ENCODE assay signal across 15 mouse cellular contexts in genomic region chrX:138437939-138438338, GRCm38 (mm10).
DNase-seq lines count a peak whose midpoint lies in the region; ATAC-seq and TF ChIP-seq lines count a peak whose summit lies in the region.
"Had no signal": no experiment of that assay in that cellular context is flagged by ENCODE, and none has a peak within 500 bp of the region (broad histone marks: within the 10 kb centered on the region; RNA-seq: fewer than 3 reads in every experiment).

No protein-coding gene starts in this region.

- H3K79me2 ChIP-seq in heart, adult 2 months (replicated peaks; ENCODE audit: control insufficient read depth, insufficient read depth, low read length) = no peaks in the 10 kb centered on the region
- no peaks in the 10 kb centered on the region for H3K79me2 ChIP-seq in liver, adult 2 months (ENCODE audit: control insufficient read depth, insufficient read depth, low read length)

- H3K4me3 ChIP-seq in heart, adult 2 months = no peak overlapping the region
- no peak overlapping the region for H3K4me3 ChIP-seq in heart, embryonic 11.5 days (ENCODE audit: low read depth, low read length)
- H3K4me3 ChIP-seq in liver, adult 2 months (ENCODE audit: insufficient read depth, low read depth, low read length) = no peak overlapping the region
- H3K4me3 ChIP-seq in embryonic facial prominence, embryonic 10.5 days = no peak overlapping the region
- H3K4me3 ChIP-seq: embryonic facial prominence, embryonic 15.5 days; limb, embryonic 12.5 days; stomach, embryonic 15.5 days had no signal

- H3K4me1 ChIP-seq in heart, adult 2 months (ENCODE audit: control insufficient read depth, insufficient read depth, low read length) = no peaks in the 10 kb centered on the region
- H3K4me1 ChIP-seq in heart, embryonic 11.5 days (ENCODE audit: control insufficient read depth, insufficient read depth, low read length) = no peaks in the 10 kb centered on the region
- H3K4me1 ChIP-seq in liver, adult 2 months (ENCODE audit: control insufficient read depth, insufficient read depth, low read length) = peaks cover 3% of the 10 kb centered on the region; the same call in 1 of the 2 replicates
- no peaks in the 10 kb centered on the region for H3K4me1 ChIP-seq in embryonic facial prominence, embryonic 10.5 days
- H3K4me1 ChIP-seq: embryonic facial prominence, embryonic 15.5 days; limb, embryonic 12.5 days; stomach, embryonic 15.5 days had no signal

- ATAC-seq in heart, embryonic 11.5 days (replicated peaks; ENCODE audit: insufficient number of reproducible peaks, low FRiP score, low TSS enrichment) = no peak
- ATAC-seq: forebrain, embryonic 14.5 days had no signal

- no peaks in the 10 kb centered on the region for H3K9me3 ChIP-seq in heart, embryonic 11.5 days (replicated peaks; ENCODE audit: control insufficient read depth, low read length)
- no peaks in the 10 kb centered on the region for H3K9me3 ChIP-seq in embryonic facial prominence, embryonic 10.5 days
- H3K9me3 ChIP-seq: embryonic facial prominence, embryonic 15.5 days; limb, embryonic 12.5 days; stomach, embryonic 15.5 days had no signal

- H3K27me3 ChIP-seq in heart, adult 2 months (ENCODE audit: control insufficient read depth, insufficient read depth, low read length) = no peaks in the 10 kb centered on the region
- no peaks in the 10 kb centered on the region for H3K27me3 ChIP-seq in heart, embryonic 11.5 days (ENCODE audit: control insufficient read depth, insufficient read depth, low read length)
- no peaks in the 10 kb centered on the region for H3K27me3 ChIP-seq in liver, adult 2 months (ENCODE audit: control insufficient read depth, insufficient read depth, low read length)
- peaks cover 9% of the 10 kb centered on the region for H3K27me3 ChIP-seq in embryonic facial prominence, embryonic 10.5 days (replicated peaks; ENCODE audit: low read depth, poor library complexity, severe bottlenecking)
- H3K27me3 ChIP-seq: embryonic facial prominence, embryonic 15.5 days; limb, embryonic 12.5 days; stomach, embryonic 15.5 days had no signal

- no peak overlapping the region for H3K4me2 ChIP-seq in heart, embryonic 11.5 days
- H3K4me2 ChIP-seq: embryonic facial prominence, embryonic 15.5 days; limb, embryonic 12.5 days; midbrain, embryonic 11.5 days; stomach, embryonic 15.5 days had no signal

- no peak for TF ChIP-seq POLR2A in heart, adult 2 months (IDR thresholded peaks at IDR 0.05; ENCODE audit: insufficient read depth, low read depth, low read length)
- TF ChIP-seq POLR2A in liver, adult 2 months (IDR thresholded peaks at IDR 0.05; ENCODE audit: extremely low read depth, insufficient read depth, low read length) = no peak

- WGBS in heart, adult 2 months = 34% methylated on average over 3 of the region's 3 CpGs
- WGBS in heart, embryonic 11.5 days (ENCODE audit: insufficient replicate concordance) = 41% methylated on average over 3 of the region's 3 CpGs
- 4% methylated on average over 3 of the region's 3 CpGs for WGBS in liver, adult 2 months
- 76% methylated on average over 3 of the region's 3 CpGs for WGBS in embryonic facial prominence, embryonic 10.5 days

- 0 out of 2 replicates have a peak, but pooled peaks have one; percentile 28 for TF ChIP-seq EP300 in heart, adult 2 months (IDR thresholded peaks at IDR 0.05; ENCODE audit: insufficient read depth, low read depth, low read length)

- DNase-seq in heart, adult 2 months = peak; percentile 44 to 64
- DNase-seq in gastrocnemius, postnatal 14 days = peak; percentile 24
- peak; percentile 90 for DNase-seq in liver, adult 2 months (ENCODE audit: extremely low read depth, low read depth, low spot score)
- peak; percentile 19 for DNase-seq in lung, postnatal 10 days
- no peak for DNase-seq in cerebellum, postnatal 4 days (ENCODE audit: low spot score in 2 of 2)
- DNase-seq in spleen, adult 12 weeks (ENCODE audit: low spot score) = no peak
- no peak for DNase-seq in embryonic facial prominence, embryonic 10.5 days (ENCODE audit: low spot score)
- DNase-seq: cerebellum, postnatal 14 days had no signal

- intact Hi-C loops in heart, adult 2 months (cut with DNase I) = loop anchor here (5.0 kb wide), 1 partner anchor 124 kb away; no protein-coding TSS in a partner anchor
- intact Hi-C loops in gastrocnemius, postnatal 14 days (cut with DNase I; ENCODE audit: low total_unique reads) = no loop called here

- no peak overlapping the region for H3K9ac ChIP-seq in heart, adult 2 months (ENCODE audit: low read depth, low read length)
- H3K9ac ChIP-seq in heart, embryonic 11.5 days (ENCODE audit: low read depth, low read length) = no peak overlapping the region
- H3K9ac ChIP-seq in liver, adult 2 months (ENCODE audit: low read depth, low read length) = no peak overlapping the region
- H3K9ac ChIP-seq: embryonic facial prominence, embryonic 15.5 days; limb, embryonic 12.5 days; stomach, embryonic 15.5 days had no signal

- H3K27ac ChIP-seq in heart, adult 2 months = no peak overlapping the region; the same call in 1 of the 2 replicates
- H3K27ac ChIP-seq in heart, embryonic 11.5 days (ENCODE audit: low read depth, low read length) = no peak overlapping the region
- H3K27ac ChIP-seq in liver, adult 2 months (replicated peaks; ENCODE audit: insufficient read depth, low read depth, low read length) = no peak overlapping the region
- H3K27ac ChIP-seq in embryonic facial prominence, embryonic 10.5 days (replicated peaks) = no peak overlapping the region
- H3K27ac ChIP-seq: embryonic facial prominence, embryonic 15.5 days; kidney, postnatal 0 days; limb, embryonic 12.5 days; stomach, embryonic 15.5 days had no signal

- no peak for TF ChIP-seq CTCF in heart, adult 2 months (IDR thresholded peaks at IDR 0.05)
- no peak for TF ChIP-seq CTCF in liver, adult 2 months (IDR thresholded peaks at IDR 0.05; ENCODE audit: low read depth, low read length)

- H3K36me3 ChIP-seq in heart, adult 2 months (ENCODE audit: control insufficient read depth, insufficient read depth, low read length) = no peaks in the 10 kb centered on the region
- H3K36me3 ChIP-seq in heart, embryonic 11.5 days (ENCODE audit: control insufficient read depth, insufficient read depth, low read length) = no peaks in the 10 kb centered on the region
- H3K36me3 ChIP-seq in liver, adult 2 months (ENCODE audit: control insufficient read depth, insufficient read depth, low read length) = no peaks in the 10 kb centered on the region
- no peaks in the 10 kb centered on the region for H3K36me3 ChIP-seq in embryonic facial prominence, embryonic 10.5 days (replicated peaks)
- H3K36me3 ChIP-seq: embryonic facial prominence, embryonic 15.5 days; limb, embryonic 12.5 days; stomach, embryonic 15.5 days had no signal

Comparison
In these comparisons a context has a peak if more than half of its experiments do, and no peak if none do; other contexts are left out.
1. DNase-seq: peak in heart, adult 2 months (2 of 2), gastrocnemius, postnatal 14 days (single experiment), liver, adult 2 months (single experiment) and lung, postnatal 10 days (single experiment); none in cerebellum, postnatal 4 days (0 of 2), spleen, adult 12 weeks (single experiment) and embryonic facial prominence, embryonic 10.5 days (single experiment).